Mouse (Mus musculus) kidney, adult 2 months (tissue): ENCODE results near the gene Frmd4b.

ENCODE experiments used
- CTCF ChIP-seq: fragments of 200-500 bp; conservative IDR thresholded peaks from 2 replicates; pipeline ENCODE4 v1.5.1; 2011; ENCODE audit warnings: low read depth, mild to moderate bottlenecking, control low read depth, low read length, moderate library complexity, mixed read lengths; ENCODE audit not compliant: insufficient read depth, insufficient read length
- POLR2A ChIP-seq: fragments of 200-500 bp; IDR thresholded peaks from one replicate; pipeline ENCODE4 v1.6.1; 2011; ENCODE audit warnings: low read depth, low read length, control low read depth

- TF ChIP-seq CTCF, result no peak
- TF ChIP-seq POLR2A, result no peak
Measured at GRCm38 (mm10) chr6:97276366-97276765, 341.0 kb downstream of the Frmd4b start.
